Mouse (Mus musculus): ENCODE data around the gene Golga2. TPM values are rescaled to one million over a fixed set of nuclear protein-coding genes. Genes with fewer than 3 reads are reported as not detected.

Gene Golga2
- 60.2 to 74.9 TPM (median 69.9 TPM) in 4 replicates for total RNA-seq (2023)

DNA sequence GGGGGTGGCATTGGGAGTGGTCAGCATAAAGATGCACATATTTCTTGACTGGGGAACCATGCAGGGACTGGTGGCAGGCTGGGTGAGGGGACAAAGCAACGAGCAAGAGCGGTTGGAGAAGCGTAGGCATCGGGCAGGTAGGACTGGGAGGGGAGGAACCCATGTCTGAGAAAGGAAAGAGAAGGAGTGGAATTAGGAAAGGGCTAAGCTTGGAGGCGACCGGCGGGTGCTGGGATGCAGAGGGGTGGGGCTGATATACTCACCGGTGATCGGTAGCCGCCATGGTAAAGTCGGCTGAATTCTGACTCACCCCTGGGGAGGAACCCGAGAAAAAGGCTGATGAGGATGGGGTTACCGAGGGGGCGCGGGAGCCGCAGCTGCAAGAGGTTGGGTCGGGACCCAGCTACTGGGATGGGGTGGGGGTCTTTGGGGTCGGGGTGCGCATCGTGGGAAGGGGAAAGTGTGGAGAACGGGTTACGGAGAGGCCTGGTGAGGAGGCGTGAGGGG lies at the start of gene Golga2:
Gene Golga2, plus strand, starts transcription at position 51 of the 507 bp plus-strand sequence.

DNA sequence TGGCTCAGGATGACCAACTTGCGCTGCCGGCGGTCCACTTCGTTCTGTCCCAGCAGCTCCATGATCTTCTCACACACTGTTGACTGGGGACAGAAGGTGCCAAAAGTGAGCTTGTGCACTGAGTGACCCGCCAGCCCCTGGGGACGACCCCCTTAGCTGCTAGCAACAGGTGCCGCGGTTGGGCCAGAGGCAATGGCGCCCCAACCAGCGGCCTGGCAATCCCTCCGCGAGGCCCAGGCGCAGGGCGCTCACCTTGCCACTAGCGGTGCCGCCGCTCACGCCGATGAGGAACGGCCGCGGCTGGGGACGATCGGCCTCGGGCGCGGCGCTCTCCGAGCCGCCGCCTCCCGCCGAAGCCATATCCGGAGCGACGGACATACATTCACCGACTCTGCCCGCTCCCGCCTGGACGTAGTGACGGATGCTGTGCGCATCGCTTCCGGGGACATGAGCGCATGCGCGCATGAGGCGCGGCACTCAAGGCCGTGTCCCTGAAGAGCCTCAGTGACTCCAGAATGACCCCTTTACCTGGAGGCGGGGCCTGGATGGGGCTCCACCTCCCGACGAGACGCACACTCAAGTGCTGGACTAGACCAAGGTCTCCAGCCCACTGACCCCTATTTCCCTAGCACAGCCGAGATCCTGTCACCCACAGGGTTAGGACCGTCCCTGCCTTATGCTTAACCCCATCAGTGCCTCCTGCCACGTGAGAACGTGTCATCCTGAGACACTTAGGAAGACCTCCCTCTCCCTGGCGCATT lies 27.3 kb upstream of the Golga2 start, which contains the start of gene Uck1:
Gene Uck1, minus strand, starts transcription at position 503 of the 761 bp plus-strand sequence.

DNA sequence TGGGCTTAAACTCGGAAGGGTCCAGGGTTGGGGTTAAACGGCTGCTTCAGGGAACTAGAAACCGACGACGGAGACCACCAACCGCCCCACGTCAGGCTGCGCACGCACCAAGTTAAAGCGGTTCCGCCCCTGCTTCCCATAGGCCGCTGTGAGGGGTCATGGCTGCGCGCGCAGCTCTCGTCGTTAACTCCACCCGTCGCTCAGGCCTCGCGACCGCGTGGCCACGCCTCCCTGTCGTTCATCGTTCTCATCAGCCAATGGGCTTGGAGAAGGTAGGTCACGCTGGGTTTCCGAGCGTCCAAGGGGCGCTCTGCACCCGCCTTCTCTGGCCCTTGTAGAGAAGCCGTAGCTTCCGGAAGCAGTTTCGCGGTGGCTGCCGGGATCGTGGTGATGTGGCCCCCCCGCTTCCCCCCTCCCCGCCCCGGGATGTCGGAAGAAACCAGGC lies 761 bp downstream of the Golga2 start, which contains the start of gene Swi5:
Gene Swi5, minus strand, starts transcription at position 153 of the 445 bp plus-strand sequence.

DNA sequence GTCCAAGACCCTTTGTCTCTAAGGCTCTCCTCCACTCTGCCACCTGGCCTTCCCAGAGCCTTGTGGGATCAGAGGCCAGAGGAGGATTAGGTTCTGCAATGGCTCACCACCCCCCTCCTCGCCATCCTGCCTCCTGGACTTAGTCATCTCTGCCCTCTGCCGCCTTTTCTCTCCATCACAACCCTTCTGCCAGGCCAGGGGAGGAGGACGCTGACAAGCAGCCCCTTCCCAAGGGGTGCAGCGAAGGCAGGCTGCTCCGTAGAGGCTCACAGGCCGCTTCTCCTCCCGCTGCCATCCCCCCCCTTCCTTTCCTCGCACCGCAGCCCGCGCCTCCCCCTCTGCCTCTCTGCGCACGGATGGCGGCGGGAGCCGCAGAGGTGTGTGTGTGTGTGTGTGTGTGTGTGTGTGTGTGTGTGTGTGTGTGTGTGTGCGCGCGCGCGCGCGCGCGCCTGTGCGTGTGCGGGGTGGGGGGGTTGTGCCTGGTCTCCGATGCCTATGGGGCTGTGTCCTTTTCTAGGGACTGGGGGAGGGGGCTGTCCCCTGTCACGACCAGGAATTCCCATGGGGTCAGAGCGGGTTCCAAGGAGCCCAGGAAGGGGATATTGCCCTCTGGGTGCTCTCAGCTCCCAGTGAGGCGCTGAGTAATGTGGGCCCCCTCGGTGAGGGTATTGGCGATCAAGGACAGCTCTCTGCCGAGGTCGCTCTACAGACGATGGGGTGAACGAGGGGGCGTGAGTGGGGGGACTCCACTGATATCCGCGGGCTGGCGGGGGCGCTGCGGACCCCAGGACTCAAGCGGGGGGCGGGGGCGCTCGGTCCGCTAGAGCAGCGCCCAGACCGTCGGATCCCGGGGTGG lies 65.2 kb downstream of the Golga2 start, which contains the start of gene Ciz1:
Gene Ciz1, plus strand, starts transcription at position 177 of the 856 bp plus-strand sequence.

DNA sequence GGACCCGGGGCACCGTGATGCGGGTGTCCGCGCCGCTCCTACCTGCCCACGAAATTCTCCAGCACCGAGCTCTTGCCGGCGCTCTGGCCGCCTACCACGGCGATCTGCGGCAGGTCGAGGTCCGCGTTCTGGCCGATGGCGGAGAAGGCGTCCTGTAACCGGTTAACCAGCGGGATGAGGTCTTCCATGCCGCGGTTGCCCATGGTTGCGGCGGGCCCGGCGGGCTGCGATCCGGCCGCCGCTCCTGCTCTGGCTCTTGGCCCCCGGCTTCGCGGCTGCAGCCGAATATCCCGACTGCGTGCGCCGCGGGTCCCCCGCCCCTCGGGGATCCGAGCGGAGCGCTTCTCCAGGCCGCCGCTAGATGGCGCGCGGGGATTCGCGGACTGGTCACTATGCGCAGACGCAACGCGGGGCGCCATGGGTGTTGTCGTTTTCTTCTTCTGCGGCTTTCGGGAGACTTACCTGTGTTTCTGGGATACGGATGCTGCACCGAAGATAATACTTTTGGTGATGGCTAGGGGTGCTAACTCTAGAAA lies 65.9 kb downstream of the Golga2 start, which contains the start of gene Dnm1:
Gene Dnm1, minus strand, starts transcription at position 332 of the 536 bp plus-strand sequence.

Other genes with a start within 250 kb of the Golga2 start
- gene Fam78a, start 202.5 kb upstream of the Golga2 start, total RNA-seq (2023) = 12.5 to 18.2 TPM (median 14.8 TPM) in 4 replicates
- 0.29 to 0.49 TPM (median 0.30 TPM) in 3 of 4 replicates, not detected in the other for gene Plpp7, start 191.9 kb upstream of the Golga2 start, total RNA-seq (2023)
- gene Prrc2b, start 136.3 kb upstream of the Golga2 start, total RNA-seq (2023) = 94.0 to 99.1 TPM (median 96.9 TPM) in 4 replicates
- 16.1 to 20.4 TPM (median 18.2 TPM) in 4 replicates for gene Pomt1, start 50.8 kb upstream of the Golga2 start, total RNA-seq (2023)
- 120 to 136 TPM (median 126 TPM) in 4 replicates for gene Uck1, start 27.2 kb upstream of the Golga2 start, total RNA-seq (2023)
- 75.2 to 96.3 TPM (median 76.7 TPM) in 4 replicates for gene Swi5, start 691 bp downstream of the Golga2 start, total RNA-seq (2023)
- gene Ciz1, start 64.9 kb downstream of the Golga2 start, total RNA-seq (2023) = 129 to 145 TPM (median 135 TPM) in 4 replicates
- 0.53 TPM in 1 of 4 replicates, not detected in the others for gene Dnm1, start 66.0 kb downstream of the Golga2 start, total RNA-seq (2023)
- 45.9 to 49.6 TPM (median 48.1 TPM) in 4 replicates for gene 1110008P14Rik, start 94.6 kb downstream of the Golga2 start, total RNA-seq (2023)
- gene Lcn2, start 100.9 kb downstream of the Golga2 start, total RNA-seq (2023) = 1.1 to 2.4 TPM (median 2.2 TPM) in 3 of 4 replicates, not detected in the other
- 7.4 to 9.9 TPM (median 9.3 TPM) in 4 replicates for gene Ptges2, start 108.5 kb downstream of the Golga2 start, total RNA-seq (2023)
- 4.3 to 4.8 TPM (median 4.6 TPM) in 4 replicates for gene Naif1, start 163.1 kb downstream of the Golga2 start, total RNA-seq (2023)
- 38.8 to 45.2 TPM (median 41.0 TPM) in 4 replicates for gene Slc25a25, start 164.1 kb downstream of the Golga2 start, total RNA-seq (2023)
- gene Fam102a, start 247.9 kb downstream of the Golga2 start, total RNA-seq (2023) = 67.0 to 70.2 TPM (median 68.4 TPM) in 4 replicates

All from B cell, adult 62 days (primary cell).